Mouse (Mus musculus) brain, adult 2 months (tissue): ENCODE measurements around the gene Slc36a3.

Experiments used
- DNase-seq: peaks from one replicate; pipeline ENCODE4 v3.0.0; 2011; ENCODE audit warnings: low read depth, low spot score

Gene Slc36a3

DNA sequence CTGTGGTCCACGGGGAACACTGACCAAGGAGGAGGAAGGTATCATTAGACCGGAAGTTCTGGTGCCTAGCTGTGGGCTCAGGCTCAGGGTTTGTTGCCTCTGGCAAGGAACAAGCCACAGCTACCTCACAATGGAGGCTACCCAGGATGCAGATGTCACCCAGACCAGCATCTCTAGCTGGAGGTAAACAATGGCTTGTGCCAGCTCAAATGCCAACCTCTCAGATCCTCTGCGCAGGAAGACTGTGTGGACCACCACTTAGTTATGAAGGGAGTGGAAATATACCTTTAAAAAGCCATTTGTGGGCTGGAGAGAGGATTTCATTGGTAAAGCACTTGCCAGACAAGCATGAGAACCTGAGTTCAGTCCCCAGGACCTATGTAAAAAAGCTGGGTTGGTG lies at the start of gene Slc36a3:
Gene Slc36a3 (minus strand): TSS at position 101 of the 400 bp plus-strand sequence.
- DNase-seq: no peak

DNA sequence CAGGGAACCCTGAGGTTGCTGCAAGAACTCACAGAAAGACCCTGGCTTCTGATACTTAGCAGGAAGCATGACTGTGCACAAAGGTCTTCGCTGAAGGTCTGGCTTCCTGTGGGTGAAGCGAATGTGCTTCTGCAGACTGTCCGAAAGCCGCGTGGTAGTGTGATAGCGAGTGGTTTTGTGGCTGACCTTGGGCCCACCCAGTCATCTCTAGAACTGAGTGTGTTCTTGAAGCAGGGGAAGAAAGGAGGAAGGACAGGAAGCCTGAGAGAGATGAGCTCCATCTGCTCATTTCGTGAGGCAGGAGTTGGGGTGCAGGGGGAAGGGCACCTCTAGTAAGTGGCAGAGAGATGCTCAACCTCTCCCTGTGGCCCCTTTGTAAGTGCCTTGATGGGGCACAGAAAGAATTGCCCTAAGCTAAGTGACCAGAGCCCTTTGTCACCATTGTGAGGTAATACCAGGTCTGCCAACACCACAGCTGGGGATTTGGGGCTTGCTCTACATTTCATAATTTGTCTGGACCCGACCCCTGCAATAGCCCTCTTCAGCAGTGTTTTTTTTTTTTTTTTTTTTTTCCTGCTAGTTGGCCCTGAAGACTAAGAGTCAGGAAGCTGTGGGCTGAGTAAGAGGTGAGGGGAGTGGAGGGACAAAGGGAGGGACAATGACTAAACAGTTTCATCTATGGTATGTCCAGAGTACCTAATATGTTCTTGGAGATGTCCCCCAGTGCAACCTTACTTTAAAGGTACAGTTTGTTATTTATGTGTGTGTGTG lies 46.4 kb upstream of the Slc36a3 start:
- no peak for DNase-seq

DNA sequence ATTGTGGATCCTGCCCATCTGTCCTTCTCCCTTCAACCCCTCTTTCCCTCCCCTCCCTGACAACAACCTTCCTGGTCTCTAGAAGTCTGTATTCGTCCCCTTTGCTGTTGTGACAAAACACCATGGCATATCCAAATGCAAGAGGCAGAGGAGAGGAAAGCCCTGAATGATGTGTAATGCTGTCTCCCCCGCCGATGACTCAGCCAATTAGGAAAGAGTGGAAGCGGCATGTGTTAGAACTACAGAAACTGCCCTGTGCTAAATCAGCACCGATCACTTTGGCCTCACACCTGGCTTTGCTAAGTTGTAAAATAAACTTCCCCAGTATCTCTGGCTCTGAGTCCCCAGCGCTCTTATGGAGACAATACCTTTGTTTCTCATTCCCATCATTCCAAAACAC lies 45.6 kb upstream of the Slc36a3 start:
- DNase-seq: peak; percentile 56

DNA sequence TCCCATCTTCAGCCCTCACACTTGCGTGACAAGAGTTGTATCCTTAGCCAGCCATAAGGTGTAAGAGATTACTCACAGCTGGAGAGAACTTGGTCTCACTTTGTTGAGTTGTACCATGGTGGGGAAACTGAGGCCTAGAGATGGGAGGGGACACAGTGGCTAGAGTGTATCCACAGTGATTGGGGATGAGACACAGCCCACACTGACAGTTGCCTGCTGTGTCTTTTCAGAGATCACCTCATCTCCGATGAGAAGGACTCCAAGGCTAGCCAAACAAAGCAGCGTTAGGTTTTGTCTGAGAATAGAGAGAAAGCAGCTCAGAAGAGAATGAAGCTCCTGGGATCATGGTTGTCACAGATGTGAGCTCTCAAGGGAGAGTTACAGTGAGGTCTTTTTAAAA lies 38.7 kb upstream of the Slc36a3 start:
- no peak for DNase-seq

DNA sequence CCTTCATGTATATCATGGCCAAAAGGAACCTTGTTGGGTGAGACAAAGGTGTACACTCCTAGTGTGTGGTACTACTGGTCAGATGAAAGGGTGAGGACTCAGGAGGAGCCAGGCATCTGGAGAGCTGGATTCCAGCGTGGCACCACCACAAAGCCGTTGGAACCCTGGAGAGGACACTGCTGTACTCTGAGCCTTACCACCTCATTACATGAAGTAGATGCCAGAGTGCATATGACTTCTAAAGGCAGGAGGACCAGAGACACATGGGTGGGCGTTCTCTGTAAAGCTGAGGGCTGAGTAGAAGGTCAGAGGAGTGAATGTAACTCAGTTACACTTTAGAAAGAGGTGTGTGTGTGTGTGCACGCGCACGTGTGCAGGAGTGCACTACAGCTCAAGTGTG lies 36.3 kb upstream of the Slc36a3 start:
- DNase-seq: no peak

DNA sequence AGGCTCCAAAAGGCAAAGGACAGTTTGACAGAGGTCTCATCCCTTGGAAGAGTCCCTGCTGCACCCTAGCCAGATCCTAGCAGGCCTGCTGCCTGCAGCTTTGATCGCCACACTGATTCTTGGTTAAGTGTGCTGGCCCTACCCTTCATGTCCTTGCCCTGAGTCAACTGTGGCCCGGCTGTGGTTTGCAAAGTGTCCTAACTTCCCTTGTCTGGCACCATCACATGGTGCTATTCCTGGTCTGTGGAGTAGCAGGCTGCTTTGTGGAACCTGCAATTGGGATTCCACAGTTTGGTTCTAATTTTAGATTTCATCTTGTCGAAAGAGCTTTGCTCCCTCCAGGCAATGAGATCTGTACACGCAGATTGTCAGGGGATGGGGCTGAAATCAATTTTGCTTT lies 35.8 kb upstream of the Slc36a3 start:
- DNase-seq: peak; percentile 53

DNA sequence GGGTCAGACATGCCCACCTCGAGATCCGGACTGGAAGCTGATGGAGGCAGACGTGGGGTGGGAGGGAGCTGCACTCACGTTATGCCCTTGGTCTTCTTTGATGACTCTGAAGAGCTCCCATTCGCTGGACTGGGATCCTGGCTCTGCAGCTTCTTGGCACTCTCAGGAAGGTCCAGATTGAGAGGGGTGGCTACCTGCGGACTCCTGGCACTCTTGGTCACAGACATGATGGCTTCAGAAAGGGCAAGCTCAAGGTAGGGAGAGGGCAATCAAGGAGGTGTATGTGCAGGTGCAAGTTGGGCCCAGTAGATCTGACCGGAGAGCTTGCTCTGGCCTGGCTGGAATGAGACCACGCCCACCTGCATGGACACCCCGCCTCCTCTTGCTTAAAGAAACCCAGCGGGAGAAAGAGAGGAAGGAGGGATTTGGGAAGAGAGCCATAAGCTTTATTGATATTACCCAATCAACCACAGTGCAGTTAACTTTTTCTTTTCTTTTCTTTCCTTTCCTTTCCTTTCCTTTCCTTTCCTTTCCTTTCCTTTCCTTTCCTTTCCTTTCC lies 33.3 kb upstream of the Slc36a3 start, which contains the start of gene Slc36a2:
Gene Slc36a2 (minus strand): TSS at position 345 of the 559 bp plus-strand sequence.
- DNase-seq: peak; percentile 91

DNA sequence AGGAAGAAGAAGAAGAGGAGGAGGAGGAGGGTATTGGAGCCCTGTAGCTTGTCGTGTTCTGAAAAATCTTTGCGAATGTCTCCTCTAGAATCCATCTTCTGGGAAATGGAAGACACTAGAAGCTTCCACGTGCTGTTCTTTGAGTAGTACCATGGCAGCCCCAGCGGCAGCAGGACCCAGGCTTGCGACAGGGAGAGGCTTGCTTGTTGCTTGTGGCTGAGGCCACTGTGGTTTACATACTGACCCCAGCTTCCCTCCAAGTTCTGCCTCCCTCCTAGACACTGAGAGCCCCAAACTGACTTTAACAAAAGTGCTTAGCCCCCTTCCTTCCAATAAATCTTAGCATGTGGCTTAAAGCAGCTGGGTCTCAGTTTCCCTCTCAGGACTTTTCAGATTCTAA lies 32.7 kb upstream of the Slc36a3 start:
- no peak for DNase-seq

DNA sequence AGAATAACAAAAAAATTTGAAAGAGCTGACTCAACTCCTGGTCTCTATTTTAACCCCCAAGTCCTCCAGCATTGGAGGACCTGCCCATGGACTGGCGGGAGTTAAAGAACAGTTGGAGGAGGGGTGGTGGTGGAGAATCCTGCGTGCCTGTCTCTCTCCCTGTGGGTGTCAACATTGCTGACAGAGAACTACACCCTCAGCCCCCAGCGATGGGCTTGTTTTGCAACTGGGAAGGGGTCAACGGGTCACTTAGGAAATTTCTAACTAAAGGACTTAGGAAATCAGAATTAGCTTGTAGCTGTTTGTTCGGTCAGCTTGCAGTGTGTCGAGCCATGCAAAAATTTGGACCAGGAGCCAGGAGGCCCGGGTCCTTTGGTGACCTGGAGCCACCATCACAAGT lies 31.6 kb upstream of the Slc36a3 start:
- no peak for DNase-seq

DNA sequence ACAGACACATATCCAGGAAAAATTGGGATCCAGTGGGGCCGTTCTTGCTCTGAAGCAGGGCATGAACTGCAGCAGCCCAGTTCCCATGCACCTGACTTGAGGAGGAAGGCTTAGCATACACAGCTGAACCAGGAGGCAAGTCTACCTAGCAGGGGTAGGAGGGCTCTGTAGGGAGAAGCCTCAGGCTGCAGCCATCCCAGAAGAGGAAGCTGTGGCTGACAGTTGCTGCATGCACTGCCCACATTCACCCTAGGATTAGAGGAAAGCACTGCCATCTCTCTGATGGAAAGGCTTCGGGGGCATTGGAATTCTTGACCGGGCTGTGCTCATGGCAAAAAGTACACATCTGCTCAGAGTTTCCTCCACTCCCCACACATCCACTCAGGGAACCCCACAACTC lies 28.3 kb upstream of the Slc36a3 start:
- no peak for DNase-seq

DNA sequence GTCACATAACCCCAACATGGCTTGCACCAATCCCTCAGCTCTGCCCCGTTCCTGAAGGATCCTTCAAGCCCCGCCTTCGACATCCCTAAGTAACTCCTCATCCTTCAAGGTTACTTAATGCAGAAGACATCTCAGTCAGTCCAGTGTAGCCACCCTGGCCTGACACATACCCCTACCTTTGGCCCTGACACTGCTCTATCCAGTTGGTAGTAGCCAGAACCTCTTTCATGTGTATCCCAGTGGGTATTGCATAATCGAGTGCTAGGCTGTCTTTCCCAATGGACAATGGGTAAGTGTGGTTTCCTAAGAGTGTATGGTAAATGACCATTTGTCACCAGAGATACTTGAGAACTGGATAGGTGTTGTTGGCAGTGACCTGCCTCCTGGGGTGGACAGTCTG lies 27.3 kb upstream of the Slc36a3 start:
- DNase-seq: no peak

DNA sequence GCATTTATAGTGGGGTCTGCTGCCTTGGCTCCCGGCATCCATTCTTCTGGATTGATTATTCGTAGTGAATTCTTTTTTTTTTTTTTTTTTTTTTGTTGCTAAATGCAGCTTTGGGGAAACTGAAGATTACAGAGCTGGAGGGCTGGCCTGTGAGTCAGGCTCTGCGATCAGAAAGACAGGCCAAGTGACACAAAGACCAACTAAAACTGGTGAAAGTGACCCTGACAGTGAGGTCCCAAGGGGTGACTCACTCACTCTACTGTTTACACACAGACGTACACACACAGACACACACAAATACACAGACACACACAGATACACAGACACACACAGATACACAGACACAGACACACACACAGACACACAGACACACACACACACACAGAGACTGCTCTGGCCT lies 19.0 kb upstream of the Slc36a3 start:
- no peak for DNase-seq

DNA sequence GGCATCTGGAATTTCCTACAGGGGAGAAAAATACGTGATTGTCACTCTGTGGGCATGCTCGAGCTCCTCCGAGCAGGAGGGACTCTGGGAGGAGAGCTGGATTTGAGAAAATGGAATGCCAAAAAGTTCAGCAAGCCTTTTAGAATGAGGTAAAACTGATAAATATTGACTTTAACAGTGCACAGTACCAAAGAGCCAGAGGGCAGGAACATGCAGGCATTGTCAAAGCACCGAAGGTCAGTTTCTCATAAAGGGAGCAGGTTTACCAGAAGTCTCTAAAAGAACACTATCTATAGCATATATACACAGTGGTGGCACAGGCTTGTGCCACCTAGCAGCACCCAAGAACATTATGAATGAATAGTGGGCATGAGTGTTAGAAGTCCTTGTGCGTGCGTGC lies 17.4 kb upstream of the Slc36a3 start:
- DNase-seq: no peak

DNA sequence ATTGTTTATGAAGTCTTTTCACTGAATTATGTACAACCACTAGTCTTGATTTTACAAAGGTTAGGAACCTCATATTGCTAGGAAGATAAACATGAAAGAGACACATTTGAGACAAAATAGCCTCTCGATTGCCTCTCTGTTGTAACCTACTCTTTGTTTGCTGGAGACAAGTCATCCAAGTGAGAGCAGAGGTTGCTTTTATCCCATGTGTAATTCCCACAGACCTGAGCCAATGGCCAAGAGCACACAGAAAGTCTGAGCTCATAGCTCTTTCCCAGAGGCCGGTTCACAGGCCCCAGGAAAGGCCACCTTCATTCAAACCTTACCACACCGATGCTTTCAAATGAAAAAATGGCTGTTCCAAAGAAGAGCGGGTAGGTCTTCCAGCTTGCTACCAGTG lies 17.0 kb upstream of the Slc36a3 start:
- DNase-seq: no peak

DNA sequence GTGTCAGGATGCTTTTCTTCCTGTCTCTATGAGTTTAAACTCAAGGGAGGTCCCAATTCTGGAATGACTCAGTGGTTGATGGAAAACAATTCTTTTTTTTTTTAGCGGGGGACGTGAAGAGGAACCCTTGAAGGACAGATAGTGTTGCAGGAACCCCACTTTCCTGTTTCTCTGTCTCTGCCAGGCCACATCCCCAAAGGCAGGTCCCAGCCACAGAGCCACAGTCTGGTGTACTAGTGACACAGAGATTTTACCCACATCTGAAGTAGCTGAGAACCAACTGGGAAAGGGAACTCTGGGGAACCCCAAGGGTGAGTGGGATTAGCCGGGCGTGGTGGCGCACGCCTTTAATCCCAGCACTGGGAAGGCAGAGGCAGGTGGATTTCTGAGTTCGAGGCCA lies 14.2 kb upstream of the Slc36a3 start:
- DNase-seq: no peak

DNA sequence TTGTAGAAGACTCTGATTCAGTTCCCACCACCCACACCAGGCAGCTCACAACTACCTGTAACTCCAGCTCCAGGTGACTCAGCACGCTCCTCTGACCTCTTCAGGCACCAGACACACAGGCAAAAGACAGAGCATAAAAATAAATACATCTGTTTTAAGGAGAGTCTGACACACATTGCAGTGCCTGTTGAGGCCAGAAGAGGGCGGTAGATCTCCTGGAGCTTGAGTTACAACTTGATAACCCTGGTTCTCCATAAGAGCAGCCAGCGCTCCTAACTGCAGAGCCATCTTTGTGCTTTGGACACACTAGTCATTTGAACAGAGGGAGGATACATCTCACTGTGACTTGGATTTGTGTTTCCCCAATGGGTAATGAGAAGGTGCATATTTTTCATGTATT lies 13.2 kb upstream of the Slc36a3 start:
- DNase-seq: peak; percentile 72

DNA sequence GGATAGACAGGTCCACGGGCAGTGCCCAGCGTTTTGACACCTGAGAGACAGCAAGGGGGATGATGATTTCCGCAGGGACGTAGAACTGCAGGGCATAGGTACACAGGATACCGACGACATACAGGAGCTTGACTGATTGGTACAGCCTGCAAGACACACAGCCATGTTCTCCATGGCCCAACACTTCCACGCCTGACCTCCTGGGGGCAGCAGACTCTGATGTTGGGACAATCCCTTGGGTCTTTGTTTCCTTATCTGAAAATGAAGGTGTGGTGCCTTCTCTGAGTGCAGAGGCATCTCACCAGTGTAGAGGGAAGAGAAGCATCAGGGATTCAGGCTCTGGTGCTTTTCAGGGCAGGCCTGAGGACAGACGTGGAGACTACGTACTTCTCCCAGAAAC lies 11.2 kb upstream of the Slc36a3 start:
- DNase-seq: peak; percentile 51

DNA sequence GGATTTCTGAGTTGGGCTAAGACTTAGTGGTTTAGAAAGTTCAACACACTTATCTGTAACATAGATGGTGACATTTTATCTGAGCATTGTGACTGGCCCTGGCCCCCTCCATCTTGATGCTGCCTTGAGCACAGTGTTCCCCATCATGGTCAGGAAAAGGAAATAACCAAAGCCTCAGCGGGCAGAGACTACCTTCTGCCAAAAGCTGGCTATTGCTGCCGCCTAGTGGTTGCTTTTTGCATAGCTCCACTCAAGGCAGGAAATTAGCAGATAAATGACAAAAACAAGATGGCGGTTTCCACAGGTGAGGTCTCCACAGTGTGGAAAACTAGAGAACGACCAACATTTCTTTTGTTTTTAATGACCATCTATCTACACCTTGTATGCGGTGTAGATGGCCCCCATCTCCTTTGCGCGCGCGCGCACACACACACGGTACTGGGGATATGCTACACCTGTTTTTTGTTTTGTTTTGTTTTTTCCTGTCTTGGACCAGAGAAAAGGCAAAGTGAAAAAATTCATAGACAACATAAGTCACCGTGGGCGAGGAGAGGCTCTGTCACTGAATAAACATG lies 7.4 kb upstream of the Slc36a3 start:
- peak; percentile 86 for DNase-seq

DNA sequence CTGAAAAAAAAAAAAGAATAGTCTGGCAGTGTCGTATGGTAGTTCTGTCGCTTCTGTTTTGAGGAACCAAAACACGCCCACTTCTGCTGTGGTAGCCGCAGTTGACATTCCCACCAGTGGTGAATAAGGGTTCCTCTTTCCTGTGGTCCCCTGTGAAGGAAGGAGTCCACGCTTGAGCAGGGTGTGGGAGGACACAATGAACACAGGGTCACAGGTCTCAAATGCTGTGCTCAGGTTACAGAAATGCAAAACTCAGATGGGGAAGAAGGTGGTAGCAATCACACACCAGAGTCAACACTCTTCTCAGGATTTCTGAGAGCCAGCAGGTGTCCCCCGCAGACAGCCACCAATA lies 3.5 kb upstream of the Slc36a3 start:
- DNase-seq: peak; percentile 27

DNA sequence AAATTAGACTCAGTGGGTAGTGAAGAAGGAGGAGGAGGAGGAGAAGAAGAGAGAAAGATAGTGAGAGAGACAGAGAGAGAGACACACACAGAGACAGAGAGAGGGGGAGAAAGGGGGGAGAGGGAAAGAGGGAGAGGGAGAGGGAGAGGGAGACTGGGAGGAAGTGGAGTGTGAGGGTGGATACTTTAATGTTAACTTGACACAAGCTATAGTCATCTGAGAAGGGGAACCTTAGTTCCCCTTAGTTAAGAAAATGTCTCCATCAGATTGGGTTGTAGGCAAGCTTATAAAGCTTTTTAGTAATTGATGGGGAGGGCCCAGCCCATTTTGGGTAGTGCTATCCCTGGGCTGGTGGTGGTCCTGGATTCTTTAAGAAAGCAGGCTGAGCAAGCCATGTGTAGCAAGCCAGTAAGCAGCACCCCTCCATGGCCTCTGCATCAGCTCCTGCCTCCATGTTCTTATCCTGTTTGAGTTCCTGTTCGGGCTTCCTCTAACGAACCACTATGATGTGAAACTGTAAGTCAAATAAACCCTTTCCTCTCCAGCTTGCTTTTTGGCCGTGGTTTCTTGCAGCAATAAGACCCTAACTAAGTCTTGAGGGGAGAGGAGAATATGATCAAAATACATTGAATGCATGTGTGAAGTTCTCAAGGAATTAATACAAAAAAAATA lies 3.0 kb upstream of the Slc36a3 start:
- DNase-seq: no peak

DNA sequence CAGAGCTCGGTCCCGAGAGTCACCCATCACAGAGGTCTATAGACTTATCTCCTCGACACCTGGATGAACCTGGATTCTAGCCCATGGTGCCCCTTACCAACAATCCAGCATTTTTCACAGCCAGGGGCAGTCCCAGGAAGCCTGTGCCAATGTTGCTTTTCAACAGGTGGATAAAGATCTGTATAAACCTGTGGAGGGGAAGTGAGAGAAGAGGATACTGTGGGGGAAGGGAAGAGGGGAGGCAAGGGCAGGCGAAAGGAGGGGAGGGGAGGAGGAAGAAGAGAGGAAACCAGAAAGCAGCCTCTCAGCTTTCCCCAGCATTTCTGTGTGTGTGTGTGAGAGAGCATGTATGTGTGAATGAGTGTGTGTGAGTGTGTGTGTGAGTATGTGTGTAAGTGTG lies 3.0 kb downstream of the Slc36a3 start:
- DNase-seq: no peak

DNA sequence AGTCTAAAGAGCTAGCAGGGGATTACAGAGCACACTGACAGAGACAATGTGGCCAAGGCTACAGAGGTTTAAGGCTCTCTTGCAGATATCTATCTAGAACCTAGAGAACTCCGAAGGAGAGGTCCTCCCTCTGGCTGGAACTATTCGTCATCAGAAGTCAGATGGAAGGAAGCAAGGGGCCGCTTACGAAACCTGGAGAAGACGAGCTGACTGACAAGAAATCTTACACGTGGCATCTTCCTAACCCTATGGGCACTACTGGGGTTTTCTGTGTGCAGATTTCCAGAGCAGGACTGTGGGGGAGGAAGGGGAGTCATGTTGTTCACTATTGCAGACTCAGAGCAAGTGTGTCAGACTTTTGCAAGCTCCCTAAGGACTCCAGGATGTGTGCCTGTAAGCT lies 4.1 kb downstream of the Slc36a3 start:
- DNase-seq: no peak

DNA sequence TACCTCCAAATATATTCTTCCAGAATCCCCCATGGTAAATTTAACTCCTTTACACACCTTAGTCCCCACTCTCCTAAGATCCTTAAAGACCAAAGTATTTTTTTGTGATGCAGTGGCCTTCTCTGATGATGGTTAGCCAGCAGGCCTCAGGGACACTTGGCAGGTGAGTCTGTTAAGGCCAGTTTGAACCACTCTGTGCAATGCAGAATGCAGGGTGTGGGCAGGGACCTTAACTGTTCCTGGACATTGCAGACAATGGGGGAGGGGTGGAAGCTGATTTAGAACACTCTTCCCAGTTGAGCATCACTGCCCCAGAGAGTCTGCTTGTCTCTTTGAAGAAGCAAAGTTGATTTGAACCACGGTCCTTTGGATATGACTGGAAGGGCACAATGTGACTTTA lies 4.7 kb downstream of the Slc36a3 start:
- no peak for DNase-seq
